Mouse (Mus musculus): ENCODE measurements around the gene Slc25a47. TPM values are rescaled to one million over a fixed set of nuclear protein-coding genes. Genes with fewer than 3 reads are reported as not detected.
A peak's percentile ranks its signal among the peaks of the same experiment; 100 is the strongest.

The Slc25a47 gene
- polyA plus RNA-seq, 2 experiments: 3.4 to 3.9 TPM

DNA sequence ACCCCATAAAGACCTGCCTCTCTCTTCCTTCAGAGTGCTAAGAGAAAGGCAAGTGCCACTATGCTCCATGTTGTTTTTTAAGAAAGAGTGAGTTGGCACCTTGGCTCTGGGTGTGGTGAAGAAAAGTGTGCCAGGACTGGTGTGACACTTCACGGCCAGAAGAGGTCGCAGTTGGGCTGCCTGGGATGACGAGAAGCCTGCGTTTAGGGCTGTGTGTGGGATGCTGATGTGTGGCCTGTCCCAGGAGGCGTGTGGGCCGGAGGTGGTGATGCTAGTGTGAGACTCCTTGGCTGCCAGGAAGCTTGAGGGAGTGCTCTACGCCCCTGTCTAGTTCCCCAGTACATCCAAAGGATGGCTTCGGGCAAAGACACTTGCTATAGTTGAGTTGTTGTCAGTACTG, 67.1 kb downstream of the Slc25a47 start:
- DNase-seq (ENCODE audit: low read depth in 3 of 3, low spot score in 3 of 3): peak in 1 of 3 experiments; percentile 30

GRCm38 (mm10) chr12:108903600-108904275, 67.9 kb downstream of the Slc25a47 start:
- Histone ChIP-seq H3K4me1 (replicated peaks; ENCODE audit: control insufficient read depth in 2 of 2, insufficient read depth in 2 of 2, low read length in 1 of 2) (no peaks in the 10 kb centered on the region; a peak in 1 of 4 replicates), H3K27ac (no peak overlapping the region), H3K36me3 (replicated peaks; ENCODE audit: control insufficient read depth, insufficient read depth, low read depth) (no peaks in the 10 kb centered on the region), H3K9me3 (ENCODE audit: control insufficient read depth, low read length) (no peaks in the 10 kb centered on the region), H3K4me2 (ENCODE audit: low read depth) (no peak overlapping the region), H3K27me3 (ENCODE audit: control insufficient read depth, insufficient read depth, low read length) (no peaks in the 10 kb centered on the region), H3K4me3 (ENCODE audit: insufficient read depth in 1 of 2, low read depth in 2 of 2, low read length in 2 of 2) (no peak overlapping the region), H3K9ac (replicated peaks) (no peak overlapping the region)
- no peak for DNase-seq (ENCODE audit: low read depth in 3 of 3, low spot score in 3 of 3)
- TF ChIP-seq CTCF (IDR thresholded peaks at IDR 0.05; ENCODE audit: low read depth) (peak; percentile 56), EP300 (IDR thresholded peaks at IDR 0.05; ENCODE audit: low read depth) (no peak)
- no peak for ATAC-seq (ENCODE audit: insufficient read depth)
- 84% methylated on average over 8 of the region's 8 CpGs for WGBS (ENCODE audit: insufficient replicate concordance)

More for the DNA sequence above, 67.1 kb downstream of the Slc25a47 start:
- Histone ChIP-seq H3K27me3 (ENCODE audit: control insufficient read depth, insufficient read depth, low read length) (no peaks in the 10 kb centered on the region), H3K9me3 (ENCODE audit: control insufficient read depth, low read length) (no peaks in the 10 kb centered on the region), H3K27ac (no peak overlapping the region), H3K4me1 (replicated peaks; ENCODE audit: control insufficient read depth in 2 of 2, insufficient read depth in 2 of 2, low read length in 1 of 2) (no peaks in the 10 kb centered on the region; a peak in 1 of 4 replicates), H3K4me3 (ENCODE audit: insufficient read depth in 1 of 2, low read depth in 2 of 2, low read length in 2 of 2) (no peak overlapping the region), H3K4me2 (ENCODE audit: low read depth) (no peak overlapping the region), H3K9ac (replicated peaks) (no peak overlapping the region), H3K36me3 (replicated peaks; ENCODE audit: control insufficient read depth, insufficient read depth, low read depth) (no peaks in the 10 kb centered on the region)
- peak; percentile 92 for TF ChIP-seq CTCF (IDR thresholded peaks at IDR 0.05; ENCODE audit: low read depth)
- TF ChIP-seq EP300 (IDR thresholded peaks at IDR 0.05; ENCODE audit: low read depth): no peak
- WGBS (ENCODE audit: insufficient replicate concordance): 24% methylated on average over 8 of the region's 8 CpGs
- ATAC-seq (ENCODE audit: insufficient read depth): peak; percentile 57; the same call in 1 of the 2 replicates

- Histone ChIP-seq H3K9me3 (ENCODE audit: control insufficient read depth, low read length) (no peaks in the 10 kb centered on the region), H3K36me3 (replicated peaks; ENCODE audit: control insufficient read depth, insufficient read depth, low read depth) (no peaks in the 10 kb centered on the region), H3K4me2 (ENCODE audit: low read depth) (no peak overlapping the region), H3K27ac (no peak overlapping the region), H3K27me3 (ENCODE audit: control insufficient read depth, insufficient read depth, low read length) (no peaks in the 10 kb centered on the region), H3K9ac (replicated peaks) (no peak overlapping the region), H3K4me1 (replicated peaks; ENCODE audit: control insufficient read depth in 2 of 2, insufficient read depth in 2 of 2, low read length in 1 of 2) (no peaks in the 10 kb centered on the region; a peak in 1 of 4 replicates), H3K4me3 (ENCODE audit: insufficient read depth in 1 of 2, low read depth in 2 of 2, low read length in 2 of 2) (no peak overlapping the region)
- no peak for TF ChIP-seq EP300 (IDR thresholded peaks at IDR 0.05; ENCODE audit: low read depth)
- no peak for TF ChIP-seq CTCF (IDR thresholded peaks at IDR 0.05; ENCODE audit: low read depth)
- DNase-seq (ENCODE audit: low read depth in 3 of 3, low spot score in 3 of 3): no peak
- no peak for ATAC-seq (ENCODE audit: insufficient read depth)
- 82% methylated on average over 8 of the region's 8 CpGs for WGBS (ENCODE audit: insufficient replicate concordance)
These were observed 68.4 kb downstream of the Slc25a47 start for GRCm38 (mm10) chr12:108904276-108904653.

DNA sequence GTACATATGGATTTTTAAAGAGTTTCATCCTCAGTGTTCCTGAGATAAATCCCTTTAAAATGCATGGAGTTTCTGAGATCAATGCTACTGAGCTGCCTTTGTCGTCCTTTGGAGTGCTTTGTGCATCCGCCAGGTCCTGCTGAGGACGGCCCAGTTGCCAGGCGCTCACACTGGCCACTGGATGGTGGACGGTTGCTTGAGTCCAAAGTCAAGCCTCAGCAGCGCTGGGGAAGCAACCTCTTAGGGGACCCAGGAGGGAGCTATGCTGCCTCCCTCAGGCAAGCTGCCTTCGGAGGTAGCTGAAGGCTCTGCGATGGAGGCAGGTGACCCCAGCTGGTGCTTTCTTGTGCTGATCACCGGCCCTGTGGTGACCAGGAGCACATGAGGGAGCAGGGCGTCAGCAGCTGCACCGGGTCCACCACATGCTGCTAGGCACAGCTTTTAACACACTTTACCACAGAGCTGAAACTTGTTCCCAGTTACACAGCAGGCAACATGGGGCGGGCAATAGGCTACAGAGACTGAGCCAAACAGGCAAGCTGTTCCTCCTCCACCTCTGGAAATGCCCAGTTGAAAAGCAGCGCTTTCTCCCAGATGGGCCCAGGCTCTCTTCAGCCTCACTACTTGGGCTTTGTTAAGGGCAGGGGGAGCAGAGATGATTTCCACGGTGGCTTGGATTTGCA, 69.9 kb downstream of the Slc25a47 start:
- DNase-seq (ENCODE audit: low read depth in 3 of 3, low spot score in 3 of 3): no peak
- no peak overlapping the region for H3K4me3 ChIP-seq (ENCODE audit: insufficient read depth in 1 of 2, low read depth in 2 of 2, low read length in 2 of 2)
- H3K27me3 ChIP-seq (ENCODE audit: control insufficient read depth, insufficient read depth, low read length): no peaks in the 10 kb centered on the region
- no peak overlapping the region for H3K4me2 ChIP-seq (ENCODE audit: low read depth)
- H3K4me1 ChIP-seq (replicated peaks; ENCODE audit: control insufficient read depth in 2 of 2, insufficient read depth in 2 of 2, low read length in 1 of 2): no peaks in the 10 kb centered on the region; a peak in 1 of 4 replicates
- no peak overlapping the region for H3K9ac ChIP-seq (replicated peaks)
- H3K27ac ChIP-seq: no peak overlapping the region
- no peak for TF ChIP-seq CTCF (IDR thresholded peaks at IDR 0.05; ENCODE audit: low read depth)
- no peak for TF ChIP-seq EP300 (IDR thresholded peaks at IDR 0.05; ENCODE audit: low read depth)
- no peak for ATAC-seq (ENCODE audit: insufficient read depth)
- H3K9me3 ChIP-seq (ENCODE audit: control insufficient read depth, low read length): no peaks in the 10 kb centered on the region
- WGBS (ENCODE audit: insufficient replicate concordance): 62% methylated on average over 14 of the region's 14 CpGs
- H3K36me3 ChIP-seq (replicated peaks; ENCODE audit: control insufficient read depth, insufficient read depth, low read depth): no peaks in the 10 kb centered on the region

DNA sequence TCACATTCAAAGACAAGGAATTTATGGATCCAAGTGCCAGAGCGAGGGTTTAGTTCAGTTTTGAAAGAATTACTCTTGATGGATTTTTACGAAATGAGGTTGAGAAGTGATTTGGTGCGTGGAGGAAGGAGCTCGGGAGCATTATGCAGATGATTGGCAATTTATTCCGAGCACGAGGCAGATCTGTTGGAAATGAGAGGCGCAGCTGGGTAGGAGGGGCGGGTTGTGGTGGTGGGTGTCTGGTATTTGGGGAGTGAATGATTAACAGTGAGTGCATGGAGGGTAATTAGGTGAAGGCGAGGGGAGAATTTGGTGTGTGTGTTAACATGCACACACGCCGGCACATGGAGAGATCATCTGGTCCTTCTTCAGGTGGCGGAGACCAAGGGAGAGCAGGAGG, 70.6 kb downstream of the Slc25a47 start:
- no peak for TF ChIP-seq CTCF (IDR thresholded peaks at IDR 0.05; ENCODE audit: low read depth)
- no peak for TF ChIP-seq EP300 (IDR thresholded peaks at IDR 0.05; ENCODE audit: low read depth)

More for the DNA sequence above, 70.6 kb downstream of the Slc25a47 start:
- no peak overlapping the region for H3K27ac ChIP-seq
- no peak overlapping the region for H3K4me3 ChIP-seq (ENCODE audit: insufficient read depth in 1 of 2, low read depth in 2 of 2, low read length in 2 of 2)
- H3K4me2 ChIP-seq (ENCODE audit: low read depth): no peak overlapping the region
- no peak overlapping the region for H3K9ac ChIP-seq (replicated peaks)
- no peaks in the 10 kb centered on the region for H3K9me3 ChIP-seq (ENCODE audit: control insufficient read depth, low read length)
- ATAC-seq (ENCODE audit: insufficient read depth) (no peak), DNase-seq (ENCODE audit: low read depth in 3 of 3, low spot score in 3 of 3) (no peak)
- H3K4me1 ChIP-seq (replicated peaks; ENCODE audit: control insufficient read depth in 2 of 2, insufficient read depth in 2 of 2, low read length in 1 of 2): no peaks in the 10 kb centered on the region; a peak in 1 of 4 replicates
- WGBS (ENCODE audit: insufficient replicate concordance): 75% methylated on average over 12 of the region's 12 CpGs
- no peaks in the 10 kb centered on the region for H3K27me3 ChIP-seq (ENCODE audit: control insufficient read depth, insufficient read depth, low read length)
- H3K36me3 ChIP-seq (replicated peaks; ENCODE audit: control insufficient read depth, insufficient read depth, low read depth): no peaks in the 10 kb centered on the region

MicroRNAs encoded within 50 kb of the gene (microRNA counts, 519-probe panel; counts per million panel counts)
- microRNA mmu-miR-345-3p: 69.9 counts per million
- 69.9 counts per million for microRNA mmu-miR-345-5p

Small RNAs within 50 kb of the gene (microRNA-seq; reads per million reads assigned to microRNA genes)
- 112 reads per million, percentile 48 among the genes with 10 or more reads in this experiment for gene Mir345

Other genes with a start within 250 kb of the Slc25a47 start
- 0.05 TPM in 1 of 2 replicates, not detected in the other for gene Degs2, start 133.7 kb upstream of the Slc25a47 start, polyA plus RNA-seq (2012; rRNA removed)
- gene Degs2, start 133.7 kb upstream of the Slc25a47 start, polyA plus RNA-seq (2014; fragmentation: Nextera tagmentation; extraction: Ambion mirVana): 0.14 and 0.18 TPM in 2 replicates
- 8.1 and 11.8 TPM in 2 replicates for gene Yy1, start 43.1 kb upstream of the Slc25a47 start, polyA plus RNA-seq (2012; rRNA removed)
- gene Yy1, start 43.1 kb upstream of the Slc25a47 start, polyA plus RNA-seq (2014; fragmentation: Nextera tagmentation; extraction: Ambion mirVana): 7.9 and 9.1 TPM in 2 replicates
- gene Slc25a29, start 163 bp upstream of the Slc25a47 start, polyA plus RNA-seq (2012; rRNA removed): 0.40 and 0.49 TPM in 2 replicates
- gene Slc25a29, start 163 bp upstream of the Slc25a47 start, polyA plus RNA-seq (2014; fragmentation: Nextera tagmentation; extraction: Ambion mirVana): 0.51 and 0.85 TPM in 2 replicates
- 2.6 and 3.7 TPM in 2 replicates for gene Wdr25, start 57.6 kb downstream of the Slc25a47 start, polyA plus RNA-seq (2012; rRNA removed)
- 1.2 and 2.2 TPM in 2 replicates for gene Wdr25, start 57.6 kb downstream of the Slc25a47 start, polyA plus RNA-seq (2014; fragmentation: Nextera tagmentation; extraction: Ambion mirVana)
- 19.1 and 19.4 TPM in 2 replicates for gene Wars, start 58.1 kb downstream of the Slc25a47 start, polyA plus RNA-seq (2012; rRNA removed)
- gene Wars, start 58.1 kb downstream of the Slc25a47 start, polyA plus RNA-seq (2014; fragmentation: Nextera tagmentation; extraction: Ambion mirVana): 27.8 and 29.2 TPM in 2 replicates
- 1.4 and 1.5 TPM in 2 replicates for gene Begain, start 232.2 kb downstream of the Slc25a47 start, polyA plus RNA-seq (2012; rRNA removed)
- gene Begain, start 232.2 kb downstream of the Slc25a47 start, polyA plus RNA-seq (2014; fragmentation: Nextera tagmentation; extraction: Ambion mirVana): 0.73 and 0.88 TPM in 2 replicates